Mouse (Mus musculus) neural tube, embryonic 15.5 days (tissue): ENCODE measurements around the gene Rassf5. TPM values are rescaled to one million over a fixed set of nuclear protein-coding genes. Genes with fewer than 3 reads are reported as not detected.

Experiments used
- ATAC-seq: fragments of 200-750 bp; cut with Nextera tagmentation; 2 replicates; pipeline ENCODE4 v1.8.0; 2017; ENCODE audit warnings: mild to moderate bottlenecking, moderate TSS enrichment, moderate library complexity; ENCODE audit not compliant: low FRiP score
- H3K27ac ChIP-seq: fragments of 300-500 bp; sonication (generic); replicated peaks from 2 replicates; pipeline ENCODE4 v1.5.1; 2015; ENCODE audit warnings: mild to moderate bottlenecking, inconsistent platforms
- H3K27me3 ChIP-seq: fragments of 300-500 bp; sonication (generic); replicated peaks from 2 replicates; pipeline ENCODE4 v1.6.1; 2015; ENCODE audit warnings: inconsistent platforms
- H3K36me3 ChIP-seq: fragments of 300-500 bp; sonication (generic); 2 replicates; pipeline ENCODE4 v1.6.1; 2015; ENCODE audit warnings: inconsistent platforms
- H3K4me1 ChIP-seq: fragments of 300-500 bp; sonication (generic); 2 replicates; pipeline ENCODE4 v1.6.1; 2015; ENCODE audit warnings: inconsistent platforms
- H3K4me2 ChIP-seq: fragments of 300-500 bp; sonication (generic); 2 replicates; pipeline ENCODE4 v1.6.1; 2015; ENCODE audit warnings: inconsistent platforms, mild to moderate bottlenecking, moderate library complexity
- H3K4me3 ChIP-seq: fragments of 300-500 bp; sonication (generic); replicated peaks from 2 replicates; pipeline ENCODE4 v1.5.1; 2015; ENCODE audit warnings: mild to moderate bottlenecking, inconsistent platforms
- H3K9ac ChIP-seq: fragments of 300-500 bp; sonication (generic); replicated peaks from 2 replicates; pipeline ENCODE4 v1.6.1; 2015; ENCODE audit warnings: mild to moderate bottlenecking, inconsistent platforms
- H3K9me3 ChIP-seq: fragments of 300-500 bp; sonication (generic); replicated peaks from 2 replicates; pipeline ENCODE4 v1.6.1; 2016; ENCODE audit warnings: inconsistent platforms
- WGBS: fragments of 180-500 bp; shearing (Covaris S2); methylation state at CpG from one replicate; pipeline ENCODE4 v1.1.7; 2015; ENCODE audit warnings: mixed read lengths; 5-methylcytosine and 5-hydroxymethylcytosine counted together
- polyA plus RNA-seq: library from polyadenylated mRNA; unstranded; fragments of >200 nt; fragmentation: Nextera tagmentation; extraction: Ambion mirVana; gene quantifications from 2 replicates; pipeline ENCODE4 v1.2.1, GENCODE M21; 2015

Gene Rassf5
- polyA plus RNA-seq, 1 experiment from 2014 or later, result 5.6 TPM

DNA sequence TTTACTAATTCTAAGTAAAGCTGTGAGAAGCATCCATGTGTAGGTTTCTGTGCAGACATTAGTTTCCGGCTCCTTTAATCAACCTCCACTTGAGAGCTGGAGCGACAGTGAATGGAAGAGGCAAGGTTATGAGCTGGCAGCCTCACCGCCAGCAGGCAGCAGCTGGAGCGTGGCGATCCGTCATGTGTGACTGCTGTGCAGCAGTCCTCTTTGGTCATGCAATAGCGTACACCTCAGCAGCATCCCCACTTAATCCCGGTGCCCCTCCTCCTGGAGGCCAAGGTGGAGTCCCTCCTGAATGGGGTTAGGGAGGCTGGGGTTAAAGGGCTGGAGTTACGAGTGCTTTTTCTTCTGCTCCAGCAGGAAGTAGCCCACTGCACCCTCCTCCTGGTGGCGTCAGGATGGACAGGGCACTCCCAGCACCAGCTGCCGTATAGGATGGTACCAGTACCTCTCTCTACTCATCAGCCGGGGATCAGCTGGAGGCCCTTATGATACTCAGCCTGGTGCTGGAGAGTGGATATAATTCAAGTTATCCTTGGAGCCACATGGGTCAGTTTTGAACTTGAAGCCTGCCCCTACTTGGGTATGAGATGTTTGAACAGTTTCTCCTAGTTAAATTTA, 20.1 kb downstream of the Rassf5 start:
- ATAC-seq, result no peak
- no peaks in the 10 kb centered on the region for H3K9me3 ChIP-seq
- peaks cover 4% of the 10 kb centered on the region; the same call in 1 of the 2 replicates for H3K4me1 ChIP-seq
- WGBS, result 56% methylated on average over 12 of the region's 12 CpGs
- H3K4me3 ChIP-seq, result no peak overlapping the region
- H3K4me2 ChIP-seq, result no peak overlapping the region
- H3K27ac ChIP-seq, result no peak overlapping the region
- H3K27me3 ChIP-seq, result no peaks in the 10 kb centered on the region
- H3K36me3 ChIP-seq, result no peaks in the 10 kb centered on the region
- no peak overlapping the region for H3K9ac ChIP-seq

DNA sequence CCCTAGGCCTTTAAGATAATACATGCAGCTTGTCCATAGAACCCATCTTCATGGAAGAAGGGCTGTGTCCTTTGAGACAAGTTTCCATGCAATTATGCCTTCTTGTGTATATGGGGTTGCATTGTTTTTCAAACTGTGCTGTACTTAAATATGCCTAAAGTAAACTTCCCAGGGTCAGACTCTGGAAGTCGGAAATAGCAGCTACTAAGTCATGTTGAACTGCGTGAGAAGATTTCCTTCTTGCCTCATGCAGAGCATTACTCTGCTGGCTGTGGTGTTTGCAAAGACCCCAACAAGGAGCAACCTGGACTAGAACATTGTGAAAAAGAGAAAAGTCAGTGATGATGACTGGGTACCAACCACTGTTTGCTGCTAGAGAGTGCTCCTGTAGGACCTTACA, 21.7 kb downstream of the Rassf5 start:
- no peak overlapping the region for H3K9ac ChIP-seq
- ATAC-seq, result no peak
- no peak overlapping the region for H3K4me2 ChIP-seq
- H3K9me3 ChIP-seq, result no peaks in the 10 kb centered on the region
- no peaks in the 10 kb centered on the region for H3K27me3 ChIP-seq
- H3K4me1 ChIP-seq, result peaks cover 4% of the 10 kb centered on the region; the same call in 1 of the 2 replicates
- H3K4me3 ChIP-seq, result no peak overlapping the region
- H3K36me3 ChIP-seq, result no peaks in the 10 kb centered on the region
- 88% methylated on average over 2 of the region's 2 CpGs for WGBS
- no peak overlapping the region for H3K27ac ChIP-seq

DNA sequence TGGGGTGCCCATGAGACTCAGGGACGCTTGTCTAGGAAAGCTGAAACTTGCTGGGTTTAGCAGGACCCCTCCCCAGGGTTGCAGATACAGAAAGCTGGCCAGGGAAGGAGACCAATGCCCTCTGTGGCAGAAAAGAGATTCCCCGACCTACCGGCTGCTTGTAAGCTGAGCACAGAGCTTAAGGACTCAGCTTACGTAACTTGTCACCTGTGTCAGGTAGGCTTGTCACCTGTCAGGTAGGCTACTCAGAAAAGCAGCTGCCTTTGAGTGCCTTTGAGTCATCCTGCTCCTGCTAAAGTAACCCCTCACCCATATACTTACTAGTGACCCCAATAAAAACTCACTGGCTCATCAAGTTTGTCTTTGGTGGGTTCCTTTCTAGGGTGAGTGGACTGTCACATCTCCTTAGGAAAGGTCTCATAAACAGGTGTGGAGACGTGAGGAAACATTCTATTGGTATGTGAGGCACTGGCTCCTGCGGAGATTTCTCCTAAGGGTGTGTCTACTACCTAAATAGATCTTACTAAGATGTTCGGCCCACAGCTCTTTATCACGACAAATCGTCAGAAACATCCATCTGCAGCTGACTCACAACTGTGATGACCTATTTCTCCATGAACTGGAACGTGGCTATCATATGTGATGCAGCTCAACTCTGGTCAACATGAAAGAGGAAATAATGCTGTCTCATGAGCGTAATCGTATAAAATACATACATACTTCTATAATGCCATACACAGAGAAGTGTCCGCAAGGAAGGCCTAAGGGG, 23.1 kb downstream of the Rassf5 start:
- no peak for ATAC-seq
- 92% methylated on average over 13 of the region's 13 CpGs for WGBS
- Histone ChIP-seq H3K27ac (no peak overlapping the region), H3K4me2 (no peak overlapping the region), H3K4me1 (peaks cover 4% of the 10 kb centered on the region; the same call in 1 of the 2 replicates), H3K4me3 (no peak overlapping the region), H3K9me3 (no peaks in the 10 kb centered on the region), H3K9ac (no peak overlapping the region), H3K27me3 (no peaks in the 10 kb centered on the region), H3K36me3 (no peaks in the 10 kb centered on the region)

DNA sequence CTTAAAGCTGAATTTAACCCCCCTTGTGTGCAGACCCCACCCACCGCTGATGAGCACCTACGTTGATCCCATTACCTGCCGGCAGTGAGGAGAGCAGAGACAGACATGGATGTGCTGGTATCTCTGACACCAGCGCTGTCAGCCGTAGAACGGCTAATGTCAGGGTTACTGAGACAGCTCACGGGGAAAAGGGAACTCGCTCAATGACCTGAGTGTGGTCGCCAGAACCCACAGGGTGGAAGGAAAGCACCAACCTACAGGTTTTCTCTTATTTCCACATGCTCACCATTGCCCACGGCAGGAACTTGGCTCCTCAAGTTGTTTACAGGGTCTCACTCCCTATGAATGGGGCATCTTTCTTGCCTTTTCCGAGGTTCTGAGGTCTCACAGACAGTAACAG, 26.1 kb downstream of the Rassf5 start:
- Histone ChIP-seq H3K4me3 (no peak overlapping the region), H3K4me1 (no peaks in the 10 kb centered on the region), H3K36me3 (no peaks in the 10 kb centered on the region), H3K27me3 (no peaks in the 10 kb centered on the region), H3K9me3 (no peaks in the 10 kb centered on the region), H3K4me2 (no peak overlapping the region), H3K9ac (no peak overlapping the region), H3K27ac (no peak overlapping the region)
- no peak for ATAC-seq
- 93% methylated on average over 11 of the region's 11 CpGs for WGBS

DNA sequence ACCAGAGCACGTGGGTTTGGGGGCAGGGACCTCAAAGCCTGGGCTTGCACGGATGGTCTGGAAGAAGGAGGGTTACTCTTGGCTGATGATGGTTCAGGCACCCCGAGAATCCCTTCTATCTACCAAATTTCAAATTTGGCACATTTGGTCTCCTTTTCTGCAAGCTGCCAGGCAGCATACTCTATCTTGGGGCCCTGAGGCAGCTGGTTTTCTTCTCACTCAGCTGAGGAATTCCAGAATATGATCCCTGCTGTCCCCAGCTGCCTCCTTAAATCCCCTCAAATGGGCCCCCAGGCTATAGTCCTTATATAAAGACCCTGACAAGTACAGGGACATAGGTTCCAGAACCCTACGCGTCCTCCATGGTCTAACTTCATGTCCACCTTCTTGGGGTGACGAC, 31.7 kb downstream of the Rassf5 start:
- no peak for ATAC-seq
- 82% methylated on average over 6 of the region's 6 CpGs for WGBS

DNA sequence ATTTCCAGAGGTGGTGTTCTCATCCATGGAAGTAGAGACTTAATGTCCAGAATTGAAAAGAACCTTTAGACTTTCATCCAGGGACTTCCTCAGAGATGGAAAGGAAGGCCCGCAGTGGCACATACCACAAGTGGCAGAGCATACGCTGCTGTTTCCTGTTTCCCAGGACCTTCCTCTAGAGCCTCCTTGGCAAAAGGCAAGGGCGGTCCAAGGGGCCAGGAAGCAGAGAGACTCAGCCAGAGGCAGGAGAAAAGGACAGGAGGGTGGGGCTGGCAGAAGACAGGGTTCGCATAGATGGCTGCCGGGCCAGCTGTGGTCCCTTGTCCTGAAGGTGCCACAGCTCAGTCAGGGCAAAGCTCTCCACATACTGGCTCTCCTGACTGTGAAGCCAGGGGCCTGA, 32.1 kb downstream of the Rassf5 start:
- H3K27ac ChIP-seq, result no peak overlapping the region
- H3K4me3 ChIP-seq, result no peak overlapping the region
- no peak overlapping the region for H3K4me2 ChIP-seq
- ATAC-seq, result no peak
- no peaks in the 10 kb centered on the region for H3K36me3 ChIP-seq
- H3K27me3 ChIP-seq, result no peaks in the 10 kb centered on the region; the same call in 1 of the 2 replicates
- no peak overlapping the region for H3K9ac ChIP-seq
- H3K4me1 ChIP-seq, result no peaks in the 10 kb centered on the region
- no peaks in the 10 kb centered on the region for H3K9me3 ChIP-seq
- 84% methylated on average over 5 of the region's 5 CpGs for WGBS

More for the DNA sequence above, 31.7 kb downstream of the Rassf5 start:
- Histone ChIP-seq H3K4me2 (no peak overlapping the region), H3K9me3 (no peaks in the 10 kb centered on the region), H3K4me1 (no peaks in the 10 kb centered on the region), H3K4me3 (no peak overlapping the region), H3K36me3 (no peaks in the 10 kb centered on the region), H3K27me3 (no peaks in the 10 kb centered on the region), H3K27ac (no peak overlapping the region), H3K9ac (no peak overlapping the region)

DNA sequence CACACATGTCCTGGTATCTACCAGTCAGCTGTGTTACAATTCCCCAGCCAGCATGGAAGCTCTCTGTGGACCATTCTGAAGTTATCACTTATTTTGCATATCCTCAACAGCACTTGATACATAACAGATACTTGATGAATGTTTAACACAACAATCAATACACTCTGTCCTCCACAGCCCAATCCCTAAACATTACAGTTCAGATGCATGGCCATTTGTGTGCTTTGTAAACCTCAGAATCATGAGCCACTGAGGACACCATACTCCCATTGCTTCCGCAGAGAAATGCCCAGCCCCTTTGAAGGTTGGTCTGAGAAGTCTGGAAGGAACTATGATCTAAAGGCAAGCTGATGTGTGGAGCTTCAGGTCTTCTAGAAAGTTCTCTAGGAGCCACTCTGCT, 33.4 kb downstream of the Rassf5 start:
- ATAC-seq, result no peak
- H3K9me3 ChIP-seq, result no peaks in the 10 kb centered on the region
- no peak overlapping the region for H3K27ac ChIP-seq
- no peak overlapping the region for H3K4me2 ChIP-seq
- no peak overlapping the region for H3K4me3 ChIP-seq
- H3K27me3 ChIP-seq, result no peaks in the 10 kb centered on the region; the same call in 1 of the 2 replicates
- 87% methylated on average over 1 of the region's 1 CpGs for WGBS
- no peaks in the 10 kb centered on the region for H3K36me3 ChIP-seq
- H3K9ac ChIP-seq, result no peak overlapping the region
- H3K4me1 ChIP-seq, result no peaks in the 10 kb centered on the region

DNA sequence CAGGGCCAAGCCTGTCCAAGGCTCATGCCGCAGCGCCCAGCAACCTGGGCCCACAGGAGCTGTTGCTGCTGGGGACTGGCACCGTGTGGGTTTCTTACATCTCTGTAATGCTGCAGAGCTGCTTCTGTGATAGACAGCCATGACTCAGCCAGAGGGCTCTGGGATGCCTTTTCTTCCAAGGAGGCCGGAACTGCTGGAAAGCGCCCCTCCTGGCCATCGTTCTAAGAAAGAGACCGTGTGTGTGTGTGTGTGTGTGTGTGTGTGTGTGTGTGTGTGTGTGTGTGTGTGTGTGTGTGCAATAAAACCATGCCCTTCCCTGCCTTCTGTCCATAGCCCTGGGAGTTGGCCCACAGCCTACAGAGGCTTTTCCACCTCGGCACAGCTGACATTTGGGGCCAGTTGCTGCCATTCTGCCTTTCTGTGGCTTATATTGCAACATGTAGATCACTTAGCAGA, 35.1 kb downstream of the Rassf5 start:
- H3K36me3 ChIP-seq, result no peaks in the 10 kb centered on the region
- no peak overlapping the region for H3K9ac ChIP-seq
- H3K4me3 ChIP-seq, result no peak overlapping the region
- H3K4me1 ChIP-seq, result no peaks in the 10 kb centered on the region
- WGBS, result 64% methylated on average over 8 of the region's 8 CpGs
- H3K4me2 ChIP-seq, result no peak overlapping the region
- no peaks in the 10 kb centered on the region; the same call in 1 of the 2 replicates for H3K27me3 ChIP-seq
- no peaks in the 10 kb centered on the region for H3K9me3 ChIP-seq
- no peak overlapping the region for H3K27ac ChIP-seq
- ATAC-seq, result no peak

DNA sequence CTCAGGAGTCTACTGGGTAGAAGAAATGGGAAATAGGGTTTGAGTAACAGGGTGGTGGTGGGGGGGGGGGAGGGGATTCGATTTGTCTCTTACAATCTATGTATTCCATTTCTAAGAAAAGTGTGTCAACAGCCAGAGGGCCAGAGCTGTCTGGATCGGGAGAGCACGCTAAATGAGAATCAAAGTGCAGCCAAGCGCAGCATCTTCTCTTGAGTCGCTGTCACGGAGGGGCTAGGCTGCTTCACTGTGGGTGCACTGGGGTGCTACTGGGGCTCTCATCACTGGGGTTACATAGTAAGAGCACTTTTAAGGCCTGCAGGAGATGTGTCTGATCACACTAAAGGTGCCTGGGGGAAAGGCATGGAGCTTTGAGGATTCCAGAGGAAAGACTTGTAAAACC, 36.3 kb downstream of the Rassf5 start:
- H3K27ac ChIP-seq, result no peak overlapping the region
- no peaks in the 10 kb centered on the region for H3K4me1 ChIP-seq
- no peak overlapping the region for H3K4me3 ChIP-seq
- no peak overlapping the region for H3K4me2 ChIP-seq
- no peaks in the 10 kb centered on the region for H3K9me3 ChIP-seq
- no peaks in the 10 kb centered on the region for H3K36me3 ChIP-seq
- H3K9ac ChIP-seq, result no peak overlapping the region
- ATAC-seq, result no peak
- no peaks in the 10 kb centered on the region; the same call in 1 of the 2 replicates for H3K27me3 ChIP-seq
- 66% methylated on average over 6 of the region's 6 CpGs for WGBS

DNA sequence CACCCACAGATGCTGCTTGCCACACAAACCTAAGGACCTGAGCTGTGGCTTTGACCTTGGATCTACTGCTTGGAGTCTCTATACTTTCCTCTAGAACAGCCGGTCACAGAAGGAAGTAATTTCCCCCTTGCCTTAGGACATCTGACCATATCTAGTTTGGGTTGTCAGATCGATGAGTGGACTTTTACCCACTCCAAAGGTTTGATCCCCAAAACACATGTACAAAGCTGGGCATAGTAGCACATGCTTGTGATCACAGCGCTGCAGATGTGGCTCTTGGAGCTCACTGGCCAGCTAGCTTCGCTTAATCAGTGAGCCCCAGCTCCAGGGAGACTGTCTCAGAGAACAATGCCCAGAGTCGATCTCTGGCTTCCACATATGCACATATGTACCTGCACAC, 37.0 kb downstream of the Rassf5 start:
- Histone ChIP-seq H3K4me3 (no peak overlapping the region), H3K27me3 (no peaks in the 10 kb centered on the region; the same call in 1 of the 2 replicates), H3K36me3 (no peaks in the 10 kb centered on the region), H3K27ac (no peak overlapping the region), H3K4me2 (no peak overlapping the region), H3K9me3 (no peaks in the 10 kb centered on the region), H3K4me1 (no peaks in the 10 kb centered on the region), H3K9ac (no peak overlapping the region)
- ATAC-seq, result no peak
- 93% methylated on average over 5 of the region's 5 CpGs for WGBS

DNA sequence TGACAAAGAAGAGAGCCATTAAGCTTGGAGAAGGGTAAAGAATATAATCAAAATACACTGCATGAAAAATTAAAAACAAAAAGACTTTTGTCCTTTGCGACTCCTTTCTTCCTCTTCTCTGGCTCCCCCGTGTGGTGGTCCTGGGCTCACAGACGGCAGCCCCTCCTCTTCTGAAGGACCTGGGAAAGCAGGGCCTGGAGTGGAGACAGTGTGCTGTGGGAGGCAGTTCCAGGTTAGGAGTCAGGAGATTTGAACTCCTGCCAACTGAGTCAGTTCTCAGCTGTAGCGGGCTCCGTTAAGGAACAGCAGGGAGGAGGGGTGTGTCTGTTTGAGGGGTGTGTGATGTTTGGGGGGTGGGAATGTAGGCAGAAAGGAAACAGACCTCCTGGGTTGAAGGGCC, 37.5 kb downstream of the Rassf5 start:
- Histone ChIP-seq H3K4me2 (no peak overlapping the region), H3K9ac (no peak overlapping the region), H3K27me3 (no peaks in the 10 kb centered on the region; the same call in 1 of the 2 replicates), H3K4me3 (no peak overlapping the region), H3K4me1 (no peaks in the 10 kb centered on the region), H3K27ac (no peak overlapping the region), H3K36me3 (no peaks in the 10 kb centered on the region), H3K9me3 (no peaks in the 10 kb centered on the region)
- WGBS, result 3% methylated on average over 5 of the region's 5 CpGs
- peak; percentile 56; the same call in 1 of the 2 replicates for ATAC-seq

DNA sequence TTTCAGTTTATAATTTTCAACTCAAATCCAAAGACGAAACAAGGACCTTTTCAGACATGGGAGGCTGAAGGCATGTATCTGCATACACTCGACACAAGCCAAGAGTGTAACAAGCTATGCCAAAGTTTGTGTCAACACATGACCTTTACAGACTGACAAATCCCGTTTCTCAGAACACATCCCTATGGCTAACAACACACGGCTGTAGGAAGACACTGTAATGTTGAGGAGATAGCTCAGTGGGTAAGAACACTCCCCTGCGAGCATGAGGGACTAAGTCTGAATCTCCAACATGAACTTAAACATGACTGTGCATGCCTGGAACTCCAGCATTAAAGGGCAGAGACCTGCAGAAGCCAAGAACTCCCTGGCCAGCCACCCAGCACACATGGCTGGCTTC, 38.7 kb downstream of the Rassf5 start:
- Histone ChIP-seq H3K27ac (no peak overlapping the region), H3K36me3 (no peaks in the 10 kb centered on the region), H3K9me3 (no peaks in the 10 kb centered on the region), H3K9ac (no peak overlapping the region), H3K4me2 (no peak overlapping the region), H3K4me1 (no peaks in the 10 kb centered on the region), H3K4me3 (no peak overlapping the region), H3K27me3 (no peaks in the 10 kb centered on the region; the same call in 1 of the 2 replicates)
- WGBS, result 85% methylated on average over 5 of the region's 5 CpGs
- no peak for ATAC-seq
